Mouse (Mus musculus): ENCODE measurements around the gene Ube2v1.

DNA sequence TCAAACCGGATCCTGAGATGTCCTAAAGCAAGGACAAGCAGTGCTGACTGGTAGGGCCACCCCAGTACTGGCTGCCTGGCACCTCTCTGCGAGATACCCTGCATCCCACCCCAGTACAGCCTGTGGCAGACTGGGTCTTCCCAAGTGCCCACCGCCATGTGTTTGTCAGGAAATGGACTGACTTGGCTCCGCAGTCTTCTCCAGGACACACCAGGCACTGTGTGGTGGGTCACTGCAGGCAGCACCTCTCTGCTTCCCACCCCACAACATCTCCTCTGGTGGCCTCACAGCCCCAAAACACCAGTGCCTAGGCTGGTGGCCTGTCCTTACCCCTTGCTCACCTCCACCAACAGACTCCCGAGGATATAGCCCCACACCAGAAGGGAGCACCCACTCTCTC, 1.5 kb downstream of the Ube2v1 start:
- TF ChIP-seq CTCF (IDR thresholded peaks at IDR 0.05 in 2 of 3, conservative IDR thresholded peaks at IDR 0.05 in 1 of 3; ENCODE audit: control insufficient read depth in 1 of 3, insufficient read depth in 1 of 3, low read depth in 2 of 3, low read length in 3 of 3, poor library complexity in 1 of 3, severe bottlenecking in 1 of 3) (no peak), POLR2A (IDR thresholded peaks at IDR 0.05; ENCODE audit: control insufficient read depth in 1 of 2, insufficient read depth in 1 of 2, low read depth in 1 of 2, low read length in 2 of 2, poor library complexity in 1 of 2) (no peak), TCF12 (IDR thresholded peaks at IDR 0.05; ENCODE audit: low read depth, low read length) (no peak), ZC3H11A (IDR thresholded peaks at IDR 0.05; ENCODE audit: low read depth, low read length) (no peak), ZNF384 (IDR thresholded peaks at IDR 0.05; ENCODE audit: low read depth, low read length) (no peak), SMC3 (IDR thresholded peaks at IDR 0.05; ENCODE audit: low read depth, low read length) (no peak), BHLHE40 (IDR thresholded peaks at IDR 0.05; ENCODE audit: borderline replicate concordance, low read depth, low read length) (no peak), JUND (IDR thresholded peaks at IDR 0.05; ENCODE audit: low read depth, low read length) (no peak), CHD1 (IDR thresholded peaks at IDR 0.05; ENCODE audit: low read depth, low read length) (no peak)
